Mouse (Mus musculus) kidney, embryonic 16.5 days (tissue): ENCODE measurements around the gene Prex1. TPM values are rescaled to one million over a fixed set of nuclear protein-coding genes. Genes with fewer than 3 reads are reported as not detected.
"Not testable (repeated sequence)": the region's sequence is repeated elsewhere in the genome, so short reads cannot be mapped to it uniquely, and the experiment has no call there.

Experiments
- ATAC-seq: fragments of 200-750 bp; cut with Nextera tagmentation; 2 replicates; pipeline ENCODE4 v1.8.0; 2017; ENCODE audit warnings: moderate TSS enrichment; ENCODE audit not compliant: low FRiP score, low TSS enrichment
- H3K27ac ChIP-seq: fragments of 300-500 bp; sonication (generic); 2 replicates; pipeline ENCODE4 v1.5.1; 2014; ENCODE audit warnings: low read length
- H3K27me3 ChIP-seq: fragments of 300-500 bp; sonication (generic); 2 replicates; pipeline ENCODE4 v1.6.1; 2014; ENCODE audit warnings: low read length, control low read depth, mixed read lengths; ENCODE audit not compliant: insufficient read depth
- H3K36me3 ChIP-seq: fragments of 300-500 bp; sonication (generic); 2 replicates; pipeline ENCODE4 v1.6.1; 2014; ENCODE audit warnings: low read length, control low read depth, mixed read lengths; ENCODE audit not compliant: insufficient read depth
- H3K4me1 ChIP-seq: fragments of 300-500 bp; sonication (generic); 2 replicates; pipeline ENCODE4 v1.6.1; 2014; ENCODE audit warnings: low read length, control low read depth, mixed read lengths; ENCODE audit not compliant: insufficient read depth
- H3K4me2 ChIP-seq: fragments of 300-500 bp; sonication (generic); replicated peaks from 2 replicates; pipeline ENCODE4 v1.6.1; 2014; ENCODE audit warnings: low read depth, low read length
- H3K4me3 ChIP-seq: fragments of 300-500 bp; sonication (generic); 2 replicates; pipeline ENCODE4 v1.5.1; 2014; ENCODE audit warnings: mild to moderate bottlenecking, low read length
- H3K9ac ChIP-seq: fragments of 300-500 bp; sonication (generic); replicated peaks from 2 replicates; pipeline ENCODE4 v1.6.1; 2014; ENCODE audit warnings: low read length
- H3K9me3 ChIP-seq: fragments of 300-500 bp; sonication (generic); 2 replicates; pipeline ENCODE4 v1.6.1; 2016; ENCODE audit warnings: low read length, control low read depth
- WGBS: fragments of 180-500 bp; shearing (Covaris S2); extraction: QIAGEN DNeasy Blood & Tissue Kit; methylation state at CpG from one replicate; pipeline ENCODE4 v1.1.7; 2014; 5-methylcytosine and 5-hydroxymethylcytosine counted together
- polyA plus RNA-seq: library from polyadenylated mRNA; unstranded; fragments of >200 nt; fragmentation: Nextera tagmentation; extraction: Ambion mirVana; gene quantifications from 2 replicates; pipeline ENCODE4 v1.2.1, GENCODE M21; 2015

Gene Prex1
- polyA plus RNA-seq, 1 experiment from 2014 or later: 15.7 TPM

DNA sequence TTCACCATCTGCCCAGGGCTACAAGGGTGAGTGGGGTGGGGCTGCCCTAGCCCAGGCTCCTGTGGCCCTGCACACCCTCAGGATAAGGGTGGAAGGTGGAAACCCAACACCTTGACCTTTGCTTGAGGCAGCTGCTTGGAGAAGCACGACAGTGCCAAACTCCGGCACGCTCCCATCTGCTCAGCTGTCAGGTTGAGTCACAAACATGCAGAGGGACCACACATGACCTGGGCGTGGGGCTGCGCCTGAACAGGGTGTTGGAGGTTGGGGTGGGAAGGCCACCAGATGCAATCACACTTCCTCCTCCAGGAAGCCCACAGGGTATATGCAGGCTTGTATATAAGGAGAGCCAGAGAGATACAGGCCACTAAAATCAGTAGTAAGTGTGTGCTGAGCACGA lies 26.8 kb upstream of the Prex1 start:
- 45% methylated on average over 6 of the region's 6 CpGs for WGBS
- ATAC-seq: no peak
- Histone ChIP-seq H3K27me3 (no peaks in the 10 kb centered on the region), H3K9ac (no peak overlapping the region), H3K4me2 (no peak overlapping the region), H3K4me3 (no peak overlapping the region), H3K36me3 (no peaks in the 10 kb centered on the region), H3K27ac (no peak overlapping the region), H3K9me3 (no peaks in the 10 kb centered on the region), H3K4me1 (0 out of 2 replicates have a peak, but pooled peaks cover 2% of the 10 kb centered on the region)

DNA sequence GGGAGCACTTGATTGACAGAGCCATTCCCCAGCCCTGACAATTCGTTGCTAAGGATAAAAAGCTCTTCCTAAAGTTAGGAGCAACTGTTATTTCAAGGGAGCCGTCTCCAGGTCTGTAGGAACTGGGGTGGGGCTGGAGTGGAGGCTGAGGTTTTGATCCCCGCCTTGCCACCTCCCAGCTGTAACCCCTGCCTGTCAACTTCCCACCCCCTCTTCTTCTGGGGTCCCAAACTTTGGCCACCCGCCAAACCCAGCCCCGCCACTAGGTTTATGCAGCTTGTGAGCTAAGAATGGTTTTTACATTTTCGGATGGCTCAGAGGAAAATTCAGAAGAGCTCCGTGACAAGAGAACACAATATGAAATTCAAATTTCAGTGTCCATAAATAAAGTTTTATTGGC lies 23.7 kb upstream of the Prex1 start:
- Histone ChIP-seq H3K36me3 (no peaks in the 10 kb centered on the region), H3K9ac (no peak overlapping the region), H3K27me3 (no peaks in the 10 kb centered on the region), H3K4me3 (no peak overlapping the region), H3K4me2 (no peak overlapping the region), H3K27ac (no peak overlapping the region), H3K4me1 (no peaks in the 10 kb centered on the region), H3K9me3 (no peaks in the 10 kb centered on the region)
- ATAC-seq: no peak
- 58% methylated on average over 7 of the region's 7 CpGs for WGBS

DNA sequence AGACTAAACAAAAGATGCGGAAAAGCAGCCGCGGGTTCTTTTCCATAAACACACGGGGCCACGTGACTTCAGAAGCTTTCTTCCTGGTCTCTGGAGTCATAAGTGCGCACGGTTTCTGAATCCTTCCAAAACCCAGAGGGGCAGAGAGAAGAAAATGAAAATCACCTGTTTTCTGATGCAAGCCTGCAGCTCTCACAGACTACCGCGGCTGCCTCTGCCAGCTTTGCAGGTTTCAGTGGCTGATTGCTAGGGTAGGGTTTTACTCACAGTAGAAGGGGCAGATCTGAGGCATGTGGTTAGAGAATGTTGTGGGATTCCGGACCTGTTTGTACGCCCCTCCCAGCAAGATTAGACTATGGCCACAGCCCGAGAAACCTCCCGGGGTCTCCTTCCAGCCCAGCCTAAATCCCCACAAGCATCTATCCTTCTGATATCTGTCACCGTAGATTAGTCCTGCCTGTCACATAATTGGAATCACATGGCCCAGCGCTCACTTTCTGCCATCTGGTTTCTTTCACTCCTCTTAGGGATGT lies 21.9 kb upstream of the Prex1 start:
- 66% methylated on average over 15 of the region's 15 CpGs for WGBS
- Histone ChIP-seq H3K9ac (no peak overlapping the region), H3K36me3 (no peaks in the 10 kb centered on the region), H3K4me2 (no peak overlapping the region), H3K27ac (no peak overlapping the region), H3K4me1 (no peaks in the 10 kb centered on the region), H3K27me3 (no peaks in the 10 kb centered on the region), H3K9me3 (no peaks in the 10 kb centered on the region), H3K4me3 (no peak overlapping the region)
- ATAC-seq: no peak

DNA sequence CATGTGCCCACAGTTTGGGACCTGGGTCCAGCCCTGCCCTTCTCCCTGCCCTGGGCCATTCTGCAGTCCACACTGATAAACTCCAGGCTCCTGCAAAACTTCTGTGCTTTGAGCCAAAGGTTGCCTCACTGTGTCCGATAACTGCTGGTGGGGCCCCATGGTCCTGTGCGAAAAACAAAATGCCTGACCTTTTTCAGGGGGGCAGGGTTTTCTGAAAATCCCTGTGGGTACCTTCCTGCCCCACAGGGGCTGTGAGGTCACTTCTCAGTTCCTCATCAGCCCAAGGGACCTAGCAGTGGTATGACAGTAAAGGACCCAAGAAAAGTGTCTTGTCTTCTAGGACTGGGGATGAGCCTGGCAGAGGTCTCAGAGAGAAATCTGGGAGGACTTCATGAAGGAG lies 19.2 kb upstream of the Prex1 start:
- Histone ChIP-seq H3K9me3 (no peaks in the 10 kb centered on the region), H3K36me3 (no peaks in the 10 kb centered on the region), H3K4me3 (no peak overlapping the region), H3K4me2 (no peak overlapping the region), H3K4me1 (peaks cover 8% of the 10 kb centered on the region; the same call in 1 of the 2 replicates), H3K27me3 (no peaks in the 10 kb centered on the region), H3K9ac (no peak overlapping the region), H3K27ac (no peak overlapping the region)
- 96% methylated on average over 2 of the region's 2 CpGs for WGBS
- no peak for ATAC-seq

DNA sequence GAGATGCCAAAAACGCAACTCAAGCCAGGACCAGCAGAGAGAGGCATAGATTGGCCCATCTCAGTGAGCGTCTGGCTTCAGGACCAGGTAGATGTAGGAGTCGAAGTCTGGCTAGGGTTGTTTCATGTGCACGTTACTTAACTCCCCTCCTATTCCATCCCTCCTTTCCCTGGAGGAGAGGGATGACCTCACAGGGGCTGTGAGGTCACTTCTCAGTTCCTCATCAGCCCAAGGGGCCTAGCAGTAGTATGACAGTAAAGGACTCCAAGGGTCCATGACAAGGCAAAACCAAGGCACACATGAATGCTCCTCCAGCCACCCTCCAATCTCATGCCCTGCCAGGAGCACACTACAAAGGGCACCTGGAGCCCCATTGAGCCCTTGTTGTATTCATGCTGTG lies 18.5 kb upstream of the Prex1 start:
- Histone ChIP-seq H3K27me3 (no peaks in the 10 kb centered on the region), H3K4me2 (no peak overlapping the region), H3K9me3 (no peaks in the 10 kb centered on the region), H3K4me3 (no peak overlapping the region), H3K9ac (no peak overlapping the region), H3K36me3 (no peaks in the 10 kb centered on the region), H3K27ac (no peak overlapping the region), H3K4me1 (peaks cover 8% of the 10 kb centered on the region; the same call in 1 of the 2 replicates)
- WGBS: 73% methylated on average over 4 of the region's 4 CpGs
- no peak for ATAC-seq

DNA sequence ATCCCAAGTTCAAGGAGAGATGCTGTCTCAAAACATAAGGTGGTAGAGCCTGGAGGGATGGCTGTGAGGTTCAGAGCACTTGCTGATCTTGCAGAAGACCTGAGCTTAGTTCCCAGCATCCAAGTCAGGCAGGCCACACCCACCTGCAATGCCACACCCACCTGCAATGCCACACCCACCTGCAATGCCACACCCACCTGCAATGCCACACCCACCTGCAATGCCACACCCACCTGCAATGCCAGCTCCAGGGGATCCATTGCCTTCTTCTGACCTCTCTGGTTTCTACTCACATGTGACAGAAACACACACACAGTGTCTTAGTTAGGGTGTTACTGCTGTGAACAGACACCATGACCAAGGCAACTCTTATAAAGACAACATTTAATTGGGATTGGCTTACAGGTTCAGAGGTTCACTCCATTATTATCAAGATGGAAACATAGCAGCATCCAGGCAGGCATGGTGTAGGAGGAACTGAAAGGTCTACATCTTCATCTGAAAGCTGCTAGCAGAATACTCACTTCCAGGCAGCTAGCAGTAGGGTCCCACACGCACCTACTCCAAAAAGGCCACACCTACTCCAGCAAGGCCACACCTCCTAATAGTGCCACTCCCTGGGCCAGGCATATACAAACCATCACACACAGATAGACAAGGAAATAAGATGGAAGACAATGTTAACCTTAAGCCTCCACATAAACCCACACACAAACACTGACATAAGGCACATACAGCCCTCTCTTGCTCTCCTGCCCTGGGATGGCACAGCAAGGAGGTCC lies 17.7 kb upstream of the Prex1 start:
- not testable (repeated sequence) for H3K9ac ChIP-seq, ATAC-seq, H3K4me3 ChIP-seq, H3K9me3 ChIP-seq, H3K4me2 ChIP-seq, H3K36me3 ChIP-seq, H3K27me3 ChIP-seq, H3K4me1 ChIP-seq, H3K27ac ChIP-seq
- WGBS: 96% methylated on average over 1 of the region's 1 CpGs

DNA sequence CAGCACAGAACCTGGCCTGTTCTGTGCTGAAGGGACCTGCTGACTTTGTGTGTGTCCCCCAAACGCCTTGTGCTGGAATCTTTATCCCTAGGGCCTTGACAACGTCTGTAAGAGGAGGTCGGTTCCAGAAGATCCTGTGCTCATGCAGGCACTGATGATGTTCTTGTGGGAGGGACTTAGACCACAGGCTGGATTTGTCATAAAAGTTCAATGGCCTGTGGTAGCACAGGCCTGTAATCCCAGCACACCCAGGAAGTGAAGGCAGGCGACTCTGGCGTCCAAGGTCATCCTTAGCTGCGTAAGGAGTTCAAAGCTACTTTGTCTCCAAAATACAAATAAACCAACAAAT lies 16.9 kb upstream of the Prex1 start:
- no peak overlapping the region for H3K4me2 ChIP-seq
- H3K4me3 ChIP-seq: no peak overlapping the region
- WGBS: 67% methylated on average over 6 of the region's 6 CpGs
- H3K27me3 ChIP-seq: no peaks in the 10 kb centered on the region
- ATAC-seq: no peak
- peaks cover 8% of the 10 kb centered on the region; the same call in 1 of the 2 replicates for H3K4me1 ChIP-seq
- no peak overlapping the region for H3K9ac ChIP-seq
- no peaks in the 10 kb centered on the region for H3K36me3 ChIP-seq
- H3K9me3 ChIP-seq: no peaks in the 10 kb centered on the region
- no peak overlapping the region for H3K27ac ChIP-seq

DNA sequence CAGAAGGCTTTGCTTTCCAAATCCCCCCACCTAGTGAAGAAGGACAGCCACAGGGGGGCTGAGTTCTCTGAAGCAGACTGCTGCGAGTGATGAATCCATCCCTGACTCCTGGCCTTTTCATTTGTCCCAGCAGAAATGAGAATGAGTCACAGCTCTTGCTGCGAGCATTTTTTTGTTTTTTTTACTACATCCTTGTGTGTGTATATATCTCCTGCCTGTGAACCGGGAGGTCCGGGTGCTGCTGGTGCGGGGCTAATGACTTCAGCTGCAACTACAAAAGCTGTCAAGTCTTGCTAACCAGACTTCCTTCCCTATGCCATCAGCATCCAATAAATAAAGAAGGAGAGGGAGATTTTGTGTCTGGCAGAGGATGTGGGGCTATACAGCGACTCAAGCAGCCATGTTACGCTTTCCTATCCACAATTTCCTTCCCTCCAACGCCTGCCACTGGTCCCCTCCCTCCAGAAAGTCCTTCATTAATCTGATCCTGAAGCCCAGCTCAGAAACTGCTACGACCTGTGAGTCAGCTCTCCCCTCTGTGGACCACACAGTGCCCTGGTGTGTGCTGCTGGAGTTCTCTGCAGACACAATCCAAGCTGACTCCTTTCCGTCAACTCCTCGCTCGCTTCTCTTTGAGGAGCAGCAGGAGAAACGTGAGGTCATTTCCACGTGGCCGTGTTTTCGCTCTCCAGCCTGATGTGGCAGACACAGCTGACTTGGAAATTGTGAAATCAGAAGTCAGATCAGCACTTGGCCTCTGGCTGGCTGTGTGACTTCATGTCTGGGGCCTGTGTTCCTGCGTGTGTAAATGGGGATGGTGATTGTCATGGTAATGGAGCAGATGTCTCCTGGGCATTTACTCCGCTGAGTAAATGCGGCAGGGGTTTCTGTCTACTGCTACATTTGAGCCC lies 16.3 kb upstream of the Prex1 start:
- peaks cover 8% of the 10 kb centered on the region; the same call in 1 of the 2 replicates for H3K4me1 ChIP-seq
- H3K4me2 ChIP-seq: no peak overlapping the region
- no peak for ATAC-seq
- H3K9me3 ChIP-seq: no peaks in the 10 kb centered on the region
- 0 out of 2 replicates have a peak overlapping the region, but pooled peaks have one; percentile 42 for H3K9ac ChIP-seq
- H3K27ac ChIP-seq: peak overlapping the region; percentile 70
- no peaks in the 10 kb centered on the region for H3K36me3 ChIP-seq
- WGBS: 26% methylated on average over 19 of the region's 19 CpGs
- H3K4me3 ChIP-seq: no peak overlapping the region
- H3K27me3 ChIP-seq: no peaks in the 10 kb centered on the region

DNA sequence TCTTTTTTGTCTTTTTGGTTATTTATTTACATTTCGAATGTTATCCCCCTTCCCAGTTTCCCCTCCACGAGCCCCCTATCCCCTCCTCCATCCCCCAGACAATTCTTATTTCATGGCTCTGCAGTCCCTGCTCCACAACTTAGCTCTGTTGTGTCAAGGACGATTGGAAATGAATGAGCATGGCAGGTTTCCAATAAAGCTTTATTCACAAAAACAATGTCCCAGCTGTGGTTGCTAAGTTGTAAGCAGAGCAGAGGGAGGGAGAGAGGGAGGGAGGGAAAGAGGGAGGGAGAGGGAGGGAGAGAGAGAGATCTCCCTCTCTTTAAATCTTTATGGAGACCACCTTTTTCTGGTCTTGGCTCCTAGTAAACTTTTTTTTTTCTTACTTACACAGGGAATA lies 15.4 kb upstream of the Prex1 start:
- H3K27ac ChIP-seq: no peak overlapping the region
- H3K4me2 ChIP-seq: no peak overlapping the region
- no peaks in the 10 kb centered on the region for H3K36me3 ChIP-seq
- H3K4me1 ChIP-seq: peaks cover 8% of the 10 kb centered on the region; the same call in 1 of the 2 replicates
- 64% methylated on average over 3 of the region's 3 CpGs for WGBS
- H3K27me3 ChIP-seq: no peaks in the 10 kb centered on the region
- no peak for ATAC-seq
- H3K9me3 ChIP-seq: no peaks in the 10 kb centered on the region
- H3K9ac ChIP-seq: no peak overlapping the region
- no peak overlapping the region for H3K4me3 ChIP-seq
